Mouse (Mus musculus): ENCODE measurements around the gene Ccr6. TPM values are rescaled to one million over a fixed set of nuclear protein-coding genes. Genes with fewer than 3 reads are reported as not detected.

Ccr6 gene
- total RNA-seq, 2 experiments from 2014 or later: not detected

DNA sequence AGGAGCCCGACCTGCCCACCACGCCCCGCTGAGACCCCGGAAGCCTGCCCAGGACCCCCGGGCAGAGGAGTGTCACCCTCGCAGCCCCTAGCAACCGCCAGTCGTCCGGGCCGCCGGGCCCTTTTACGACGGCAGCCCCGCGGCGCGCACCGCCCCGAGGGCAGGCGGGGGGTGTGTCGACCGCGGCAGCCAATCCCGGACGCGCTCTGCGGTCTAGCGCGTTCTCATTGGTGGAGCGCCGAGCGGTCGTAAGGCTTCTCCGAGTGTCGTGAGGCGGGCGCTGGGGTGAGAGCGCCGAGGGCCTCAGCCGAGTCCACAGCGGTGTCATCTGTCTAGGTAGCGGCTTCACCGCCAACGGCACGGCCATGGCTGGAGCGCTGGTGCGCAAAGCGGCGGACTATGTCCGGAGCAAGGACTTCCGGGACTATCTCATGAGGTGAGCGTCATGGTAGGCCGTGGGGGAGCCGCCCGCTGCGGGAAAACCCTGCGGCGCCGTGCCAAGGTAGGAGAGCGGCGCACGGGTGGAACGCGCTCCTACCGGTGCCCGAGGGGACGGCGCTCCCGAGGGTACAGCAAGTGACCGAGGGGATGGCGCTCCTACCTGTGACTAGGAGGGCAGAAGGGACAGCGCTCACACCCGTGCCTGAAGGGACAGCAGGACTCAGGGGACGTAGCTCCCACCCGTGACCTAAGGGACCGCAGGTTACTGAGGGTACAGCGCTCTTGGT is 47.8 kb downstream of the Ccr6 start:
- peak; percentile 93 to 96 for DNase-seq (ENCODE audit: low spot score in 2 of 2)

GRCm38 (mm10) chr17:8284254-8284661 is 48.4 kb downstream of the Ccr6 start:
- peak in 1 of 2 experiments; percentile 36 for DNase-seq (ENCODE audit: low spot score in 2 of 2)

- no peak for DNase-seq (ENCODE audit: low spot score in 2 of 2)
These were observed 49.2 kb downstream of the Ccr6 start for GRCm38 (mm10) chr17:8285056-8285455.

DNA sequence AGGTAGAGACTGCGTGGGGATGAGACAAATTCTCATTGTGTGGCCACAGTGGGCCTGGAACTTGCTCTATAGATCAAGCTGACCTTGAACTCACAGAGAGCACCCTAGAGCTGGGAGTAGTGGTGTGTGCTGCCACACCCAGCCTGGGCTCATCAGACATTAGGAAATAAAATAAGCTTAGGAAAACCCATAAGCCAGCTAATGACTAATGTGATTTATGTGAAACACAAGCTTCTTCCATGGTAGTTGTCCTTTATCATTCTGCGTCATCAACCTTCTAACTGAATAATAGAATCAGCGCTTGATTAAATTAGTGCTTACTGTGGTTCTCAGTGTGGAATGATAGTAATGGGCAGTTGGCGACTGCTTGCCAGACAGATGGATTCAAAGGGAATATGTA is 51.1 kb downstream of the Ccr6 start:
- DNase-seq (ENCODE audit: low spot score in 2 of 2): no peak

GRCm38 (mm10) chr17:8289993-8290679 is 54.3 kb downstream of the Ccr6 start:
- no peak for DNase-seq (ENCODE audit: low spot score in 2 of 2)

DNA sequence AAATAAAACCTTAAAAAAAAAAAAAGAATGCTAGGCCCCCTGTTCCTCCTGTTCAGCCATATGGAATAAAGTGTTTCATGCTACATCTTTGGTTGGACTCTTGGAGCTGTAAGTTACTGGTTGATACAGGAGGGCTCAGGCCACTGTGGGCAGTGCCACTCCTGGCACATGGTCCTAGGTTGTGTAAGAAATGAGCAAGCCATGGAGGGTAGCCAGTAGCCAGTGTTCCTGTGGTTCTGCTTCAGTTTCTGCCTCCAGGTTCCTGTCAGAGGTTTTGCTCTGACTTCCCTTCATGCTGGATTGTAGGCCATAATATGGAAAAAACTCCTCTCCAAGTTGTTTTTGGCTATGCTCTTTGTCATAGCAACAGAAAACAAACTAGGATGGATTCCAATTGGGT is 54.9 kb downstream of the Ccr6 start:
- DNase-seq (ENCODE audit: low spot score in 2 of 2): no peak

DNA sequence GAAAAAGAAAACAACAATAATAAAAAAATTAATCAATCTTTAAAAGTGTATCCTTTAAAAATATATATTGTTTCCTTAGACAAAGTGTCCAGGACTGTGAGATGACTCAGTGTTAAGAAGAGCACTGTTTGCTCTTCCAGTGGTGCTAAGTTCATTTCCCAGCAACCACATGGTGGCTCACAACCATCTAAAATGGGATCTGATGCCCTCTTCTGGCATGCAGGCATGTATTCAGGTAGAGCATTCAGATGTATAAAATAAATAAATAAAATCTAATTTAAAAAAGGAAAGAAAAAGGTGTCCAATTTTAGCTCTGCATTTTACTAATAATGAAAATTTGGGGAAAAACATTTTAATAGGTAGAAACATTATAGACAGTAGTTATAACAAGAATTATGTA is 60.0 kb downstream of the Ccr6 start:
- DNase-seq (ENCODE audit: low spot score in 2 of 2): no peak

DNA sequence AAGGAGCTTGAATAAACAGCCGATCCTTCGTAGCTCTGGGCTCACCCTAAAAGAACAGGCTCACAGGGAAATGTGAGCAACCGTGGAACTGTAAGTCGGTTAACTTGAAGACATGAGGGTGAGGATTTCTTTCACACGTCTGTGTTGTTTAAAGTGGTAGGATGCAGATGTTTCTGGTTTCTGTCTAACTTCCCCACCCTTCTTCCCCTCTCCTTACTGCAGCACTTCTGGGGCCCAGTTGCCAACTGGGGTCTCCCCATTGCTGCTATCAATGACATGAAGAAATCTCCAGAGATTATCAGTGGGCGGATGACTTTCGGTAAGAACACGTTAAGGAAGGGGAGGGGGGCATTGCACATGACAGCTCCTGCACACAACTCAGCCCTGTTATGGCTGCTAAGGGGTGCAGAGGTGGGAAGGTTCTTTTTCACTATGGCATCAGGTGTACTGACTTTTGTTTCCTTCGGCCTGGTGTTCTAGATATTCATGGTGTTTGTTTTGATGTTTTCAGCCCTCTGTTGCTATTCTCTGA is 60.5 kb downstream of the Ccr6 start:
- no peak for DNase-seq (ENCODE audit: low spot score in 2 of 2)

- no peak for DNase-seq (ENCODE audit: low spot score in 2 of 2)
These were observed 61.9 kb downstream of the Ccr6 start for GRCm38 (mm10) chr17:8297746-8298145.

DNA sequence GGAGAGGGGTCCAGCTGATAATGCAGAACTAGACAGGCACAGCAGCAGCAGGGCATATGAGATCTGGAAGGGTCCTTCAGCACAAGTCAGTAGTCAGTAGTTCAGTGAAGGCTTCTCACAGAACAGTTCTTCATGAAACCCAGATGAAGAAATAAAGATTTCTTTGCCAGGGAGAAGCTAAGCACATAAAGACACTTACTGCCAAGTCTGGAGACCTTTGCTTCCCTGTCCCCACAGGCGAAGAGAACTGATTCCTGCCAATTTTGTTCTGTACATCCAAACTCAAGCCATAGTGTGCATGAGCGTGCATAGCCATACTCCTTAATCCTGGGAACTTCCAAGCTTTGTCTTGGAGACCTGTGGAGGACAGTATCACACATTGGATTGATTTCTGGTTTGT is 62.4 kb downstream of the Ccr6 start:
- DNase-seq (ENCODE audit: low spot score in 2 of 2): no peak

- no peak for DNase-seq (ENCODE audit: low spot score in 2 of 2)
These were observed 63.7 kb downstream of the Ccr6 start for GRCm38 (mm10) chr17:8299524-8299923.

- no peak for DNase-seq (ENCODE audit: low spot score in 2 of 2)
These were observed 65.7 kb downstream of the Ccr6 start for GRCm38 (mm10) chr17:8301515-8301914.

DNA sequence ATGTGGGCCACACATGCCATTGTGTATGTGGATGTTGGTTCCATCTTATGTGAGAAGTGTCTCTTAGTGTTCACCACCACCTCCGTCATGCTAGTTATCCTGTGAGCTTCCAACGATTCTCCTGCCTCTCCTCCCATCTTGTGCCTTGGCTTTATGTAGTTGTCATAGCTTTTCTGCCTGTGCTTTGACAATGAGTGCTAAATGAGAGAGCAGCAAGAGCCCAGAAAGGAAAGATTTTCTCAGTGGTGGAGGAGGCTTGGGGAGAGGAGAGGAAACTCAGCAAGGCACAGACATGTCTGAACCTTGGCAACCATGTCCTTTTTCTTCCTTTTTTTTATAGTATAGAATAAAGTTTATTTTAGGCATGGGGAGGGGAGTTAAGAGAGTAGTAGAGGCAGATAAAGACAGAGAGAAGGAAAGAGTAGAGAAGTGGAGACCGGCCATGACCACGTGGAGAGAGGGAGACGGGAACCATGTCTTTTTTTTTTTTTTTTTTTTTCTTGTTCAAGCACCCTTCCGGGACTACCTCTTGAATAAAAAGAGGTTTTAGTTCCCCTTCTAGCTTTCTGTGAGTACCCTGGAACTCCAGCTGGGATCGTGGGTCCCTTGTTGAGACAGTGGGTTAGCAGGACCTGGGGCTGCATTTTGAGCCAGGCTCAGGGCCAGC is 67.1 kb downstream of the Ccr6 start:
- DNase-seq (ENCODE audit: low spot score in 2 of 2): no peak

DNA sequence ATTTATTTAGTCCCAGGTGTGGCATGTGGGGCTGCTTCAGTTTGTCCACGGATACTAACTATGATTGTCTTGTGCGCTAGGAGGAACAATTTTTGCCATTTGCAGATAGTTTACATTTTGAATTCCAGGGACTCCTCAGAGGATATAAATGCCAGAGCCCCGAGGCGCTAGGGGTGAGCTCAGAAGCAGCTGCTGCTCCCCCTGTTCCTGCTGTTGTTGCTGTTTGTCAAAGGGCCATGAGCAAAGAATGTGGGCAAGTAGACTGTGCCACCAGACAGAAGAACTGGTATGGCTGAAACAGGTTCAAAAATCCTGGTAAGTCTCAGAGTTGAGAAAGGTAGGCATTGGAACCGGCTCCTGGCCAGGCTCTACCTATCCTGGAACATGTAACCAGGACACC is 67.8 kb downstream of the Ccr6 start:
- DNase-seq (ENCODE audit: low spot score in 2 of 2): no peak

GRCm38 (mm10) chr17:8305801-8306200 is 70.0 kb downstream of the Ccr6 start:
- no peak for DNase-seq (ENCODE audit: low spot score in 2 of 2)

Other genes starting within 250 kb of the Ccr6 start
- under 1 TPM in 1 of 2 experiments, not detected in 1; 0.20 TPM for gene Gm49673, start 88.3 kb upstream of the Ccr6 start, total RNA-seq (2021)
- 10 to 100 TPM; 19.3 to 22.2 TPM for gene Rnaset2a, start 87.9 kb upstream of the Ccr6 start, total RNA-seq (2021)
- gene Fgfr1op, start 70.5 kb upstream of the Ccr6 start, total RNA-seq (2021): 10 to 100 TPM; 25.3 to 30.2 TPM
- gene Mpc1, start 46.9 kb downstream of the Ccr6 start, total RNA-seq (2021): 100 to 1,000 TPM; 157 to 162 TPM
- gene Sft2d1, start 75.1 kb downstream of the Ccr6 start, total RNA-seq (2021): 10 to 100 TPM; 25.0 to 29.1 TPM
- under 1 TPM; 0.12 to 0.18 TPM for gene Prr18, start 101.4 kb downstream of the Ccr6 start, total RNA-seq (2021)
- not detected for gene T2, start 119.9 kb downstream of the Ccr6 start, total RNA-seq (2021)
- under 1 TPM; 0.25 to 0.36 TPM for gene T, start 198.4 kb downstream of the Ccr6 start, total RNA-seq (2021)

Data from gastrocnemius, postnatal 4 days (tissue).